Mouse (Mus musculus): ENCODE measurements at regions not wholly inside any gene's neighbourhood (a gene's known extent, or its start where the extent isn't known, plus 50 kb on each side); places are given as distances from the start of the nearest gene placed in this dataset.

- Histone ChIP-seq H3K27ac (no peak overlapping the region), H3K36me3 (no peaks in the 10 kb centered on the region), H3K4me3 (no peak overlapping the region), H3K4me1 (no peaks in the 10 kb centered on the region), H3K9me3 (no peaks in the 10 kb centered on the region), H3K27me3 (ENCODE audit: insufficient read depth, poor library complexity, severe bottlenecking) (no peaks in the 10 kb centered on the region)
- no peak for DNase-seq (ENCODE audit: low spot score)
- 82% methylated on average over 3 of the region's 3 CpGs for WGBS
These were observed 63.0 kb upstream of the Ube2e3 start for GRCm38 (mm10) chr2:78804931-78805330.

GRCm38 (mm10) chr2:78803543-78803942 is 64.4 kb upstream of the Ube2e3 start:
- no peaks in the 10 kb centered on the region for H3K9me3 ChIP-seq
- H3K36me3 ChIP-seq: no peaks in the 10 kb centered on the region
- no peak overlapping the region for H3K27ac ChIP-seq
- DNase-seq (ENCODE audit: low spot score): no peak
- 60% methylated on average over 4 of the region's 4 CpGs for WGBS
- H3K4me3 ChIP-seq: no peak overlapping the region
- no peaks in the 10 kb centered on the region for H3K4me1 ChIP-seq
- no peaks in the 10 kb centered on the region for H3K27me3 ChIP-seq (ENCODE audit: insufficient read depth, poor library complexity, severe bottlenecking)

- no peak for DNase-seq (ENCODE audit: low spot score)
- Histone ChIP-seq H3K36me3 (no peaks in the 10 kb centered on the region), H3K4me1 (no peaks in the 10 kb centered on the region), H3K27me3 (ENCODE audit: insufficient read depth, poor library complexity, severe bottlenecking) (no peaks in the 10 kb centered on the region), H3K4me3 (no peak overlapping the region), H3K27ac (no peak overlapping the region), H3K9me3 (no peaks in the 10 kb centered on the region)
- WGBS: 79% methylated on average over 5 of the region's 5 CpGs
These were observed 72.5 kb upstream of the Ube2e3 start for GRCm38 (mm10) chr2:78795446-78795845.

GRCm38 (mm10) chr2:78794734-78795133 is 73.2 kb upstream of the Ube2e3 start:
- Histone ChIP-seq H3K27me3 (ENCODE audit: insufficient read depth, poor library complexity, severe bottlenecking) (no peaks in the 10 kb centered on the region), H3K27ac (no peak overlapping the region), H3K36me3 (no peaks in the 10 kb centered on the region), H3K4me3 (no peak overlapping the region), H3K9me3 (no peaks in the 10 kb centered on the region), H3K4me1 (no peaks in the 10 kb centered on the region)
- DNase-seq (ENCODE audit: low spot score): no peak
- WGBS: 66% methylated on average over 5 of the region's 5 CpGs

- H3K36me3 ChIP-seq: no peaks in the 10 kb centered on the region
- no peaks in the 10 kb centered on the region for H3K4me1 ChIP-seq
- no peak overlapping the region for H3K4me3 ChIP-seq
- H3K27me3 ChIP-seq (ENCODE audit: insufficient read depth, poor library complexity, severe bottlenecking): no peaks in the 10 kb centered on the region
- DNase-seq (ENCODE audit: low spot score): no peak
- H3K9me3 ChIP-seq: no peaks in the 10 kb centered on the region
- H3K27ac ChIP-seq: no peak overlapping the region
- 86% methylated on average over 5 of the region's 5 CpGs for WGBS
These were observed 78.8 kb upstream of the Ube2e3 start for GRCm38 (mm10) chr2:78789124-78789523.

GRCm38 (mm10) chr2:78788222-78788621 is 79.7 kb upstream of the Ube2e3 start:
- Histone ChIP-seq H3K4me1 (no peaks in the 10 kb centered on the region), H3K4me3 (no peak overlapping the region), H3K27ac (no peak overlapping the region), H3K36me3 (no peaks in the 10 kb centered on the region), H3K27me3 (ENCODE audit: insufficient read depth, poor library complexity, severe bottlenecking) (no peaks in the 10 kb centered on the region), H3K9me3 (no peaks in the 10 kb centered on the region)
- no peak for DNase-seq (ENCODE audit: low spot score)

GRCm38 (mm10) chr2:78779949-78780348 is 88.0 kb upstream of the Ube2e3 start:
- WGBS: 89% methylated on average over 3 of the region's 3 CpGs
- Histone ChIP-seq H3K27ac (no peak overlapping the region), H3K27me3 (ENCODE audit: insufficient read depth, poor library complexity, severe bottlenecking) (no peaks in the 10 kb centered on the region), H3K9me3 (no peaks in the 10 kb centered on the region), H3K36me3 (no peaks in the 10 kb centered on the region), H3K4me3 (no peak overlapping the region), H3K4me1 (no peaks in the 10 kb centered on the region)
- no peak for DNase-seq (ENCODE audit: low spot score)

GRCm38 (mm10) chr2:78777589-78777988 is 90.3 kb upstream of the Ube2e3 start:
- Histone ChIP-seq H3K4me3 (no peak overlapping the region), H3K27me3 (ENCODE audit: insufficient read depth, poor library complexity, severe bottlenecking) (no peaks in the 10 kb centered on the region), H3K36me3 (no peaks in the 10 kb centered on the region), H3K4me1 (no peaks in the 10 kb centered on the region), H3K27ac (no peak overlapping the region), H3K9me3 (no peaks in the 10 kb centered on the region)
- no peak for DNase-seq (ENCODE audit: low spot score)

- DNase-seq (ENCODE audit: low spot score): no peak
- Histone ChIP-seq H3K27ac (no peak overlapping the region), H3K4me3 (no peak overlapping the region), H3K9me3 (no peaks in the 10 kb centered on the region), H3K4me1 (no peaks in the 10 kb centered on the region), H3K36me3 (no peaks in the 10 kb centered on the region), H3K27me3 (ENCODE audit: insufficient read depth, poor library complexity, severe bottlenecking) (no peaks in the 10 kb centered on the region)
- 78% methylated on average over 6 of the region's 6 CpGs for WGBS
These were observed 113.6 kb upstream of the Ube2e3 start for GRCm38 (mm10) chr2:78754362-78754761.

- WGBS: 88% methylated on average over 4 of the region's 4 CpGs
- no peak overlapping the region for H3K4me3 ChIP-seq
- H3K36me3 ChIP-seq: no peaks in the 10 kb centered on the region
- H3K9me3 ChIP-seq: no peaks in the 10 kb centered on the region
- no peak for DNase-seq (ENCODE audit: low spot score)
- H3K4me1 ChIP-seq: no peaks in the 10 kb centered on the region
- H3K27ac ChIP-seq: no peak overlapping the region
- no peaks in the 10 kb centered on the region for H3K27me3 ChIP-seq (ENCODE audit: insufficient read depth, poor library complexity, severe bottlenecking)
These were observed 114.0 kb upstream of the Ube2e3 start for GRCm38 (mm10) chr2:78753918-78754317.

GRCm38 (mm10) chr2:78730161-78730560 is 137.8 kb upstream of the Ube2e3 start:
- no peak for DNase-seq (ENCODE audit: low spot score)
- Histone ChIP-seq H3K27me3 (ENCODE audit: insufficient read depth, poor library complexity, severe bottlenecking) (no peaks in the 10 kb centered on the region), H3K4me1 (no peaks in the 10 kb centered on the region), H3K9me3 (no peaks in the 10 kb centered on the region), H3K4me3 (no peak overlapping the region), H3K36me3 (no peaks in the 10 kb centered on the region), H3K27ac (no peak overlapping the region)
- 86% methylated on average over 6 of the region's 6 CpGs for WGBS

- Histone ChIP-seq H3K27me3 (ENCODE audit: insufficient read depth, poor library complexity, severe bottlenecking) (no peaks in the 10 kb centered on the region), H3K9me3 (no peaks in the 10 kb centered on the region), H3K27ac (no peak overlapping the region), H3K4me3 (no peak overlapping the region), H3K36me3 (no peaks in the 10 kb centered on the region), H3K4me1 (no peaks in the 10 kb centered on the region)
- DNase-seq (ENCODE audit: low spot score): no peak
- 94% methylated on average over 7 of the region's 7 CpGs for WGBS
These were observed 141.9 kb upstream of the Ube2e3 start for GRCm38 (mm10) chr2:78726060-78726459.

- Histone ChIP-seq H3K9me3 (no peaks in the 10 kb centered on the region), H3K36me3 (no peaks in the 10 kb centered on the region), H3K27ac (no peak overlapping the region), H3K27me3 (ENCODE audit: insufficient read depth, poor library complexity, severe bottlenecking) (no peaks in the 10 kb centered on the region), H3K4me1 (0 out of 2 replicates have a peak, but pooled peaks cover under 1% of the 10 kb centered on the region), H3K4me3 (no peak overlapping the region)
- 55% methylated on average over 2 of the region's 2 CpGs for WGBS
- DNase-seq (ENCODE audit: low spot score): no peak
These were observed 143.5 kb upstream of the Ube2e3 start for GRCm38 (mm10) chr2:78724416-78724815.

- H3K4me3 ChIP-seq: no peak overlapping the region
- no peaks in the 10 kb centered on the region for H3K9me3 ChIP-seq
- no peak overlapping the region for H3K27ac ChIP-seq
- WGBS: 96% methylated on average over 3 of the region's 3 CpGs
- H3K4me1 ChIP-seq: 0 out of 2 replicates have a peak, but pooled peaks cover 5% of the 10 kb centered on the region
- DNase-seq (ENCODE audit: low spot score): no peak
- no peaks in the 10 kb centered on the region for H3K36me3 ChIP-seq
- no peaks in the 10 kb centered on the region for H3K27me3 ChIP-seq (ENCODE audit: insufficient read depth, poor library complexity, severe bottlenecking)
These were observed 144.5 kb upstream of the Ube2e3 start for GRCm38 (mm10) chr2:78723423-78723822.
